Mouse (Mus musculus): ENCODE measurements around the gene Slfn8. TPM values are rescaled to one million over a fixed set of nuclear protein-coding genes. Genes with fewer than 3 reads are reported as not detected.
"Not testable (repeated sequence)": the region's sequence is repeated elsewhere in the genome, so short reads cannot be mapped to it uniquely, and the experiment has no call there.

The Slfn8 gene
- polyA plus RNA-seq, 1 experiment from 2014 or later, result 0.49 TPM

- H3K4me1 ChIP-seq (replicated peaks; ENCODE audit: control insufficient read depth, insufficient read depth, low read length); H3K9ac ChIP-seq (ENCODE audit: low read length); H3K27ac ChIP-seq (ENCODE audit: low read length); H3K4me3 ChIP-seq (ENCODE audit: low read length); ATAC-seq (ENCODE audit: low read depth); H3K4me2 ChIP-seq (ENCODE audit: low read depth, low read length); H3K27me3 ChIP-seq (ENCODE audit: control insufficient read depth, insufficient read depth, low read depth, low read length); H3K9me3 ChIP-seq (ENCODE audit: control insufficient read depth, low read length): not testable (repeated sequence)
- 81% methylated on average over 2 of the region's 2 CpGs for WGBS
- H3K36me3 ChIP-seq (ENCODE audit: control insufficient read depth, insufficient read depth, low read length), result peaks cover 22% of the 10 kb centered on the region
Measured at GRCm38 (mm10) chr11:82982409-82982808, 38.2 kb downstream of the Slfn8 start.

- WGBS, result 40% methylated on average over 5 of the region's 5 CpGs
- no peaks in the 10 kb centered on the region for H3K36me3 ChIP-seq (ENCODE audit: control insufficient read depth, insufficient read depth, low read length)
- H3K9ac ChIP-seq (ENCODE audit: low read length), result no peak overlapping the region
- no peak overlapping the region for H3K4me3 ChIP-seq (ENCODE audit: low read length)
- peaks cover 3% of the 10 kb centered on the region; the same call in 1 of the 2 replicates for H3K4me1 ChIP-seq (replicated peaks; ENCODE audit: control insufficient read depth, insufficient read depth, low read length)
- H3K27ac ChIP-seq (ENCODE audit: low read length), result no peak overlapping the region
- H3K27me3 ChIP-seq (ENCODE audit: control insufficient read depth, insufficient read depth, low read depth, low read length), result no peaks in the 10 kb centered on the region
- no peak overlapping the region for H3K4me2 ChIP-seq (ENCODE audit: low read depth, low read length)
- no peak for ATAC-seq (ENCODE audit: low read depth)
- H3K9me3 ChIP-seq (ENCODE audit: control insufficient read depth, low read length), result no peaks in the 10 kb centered on the region
Measured at GRCm38 (mm10) chr11:82973916-82974315, 46.7 kb downstream of the Slfn8 start.

GRCm38 (mm10) chr11:82971590-82971974 is 49.0 kb downstream of the Slfn8 start:
- WGBS, result 53% methylated on average over 8 of the region's 11 CpGs
- Histone ChIP-seq H3K4me2 (ENCODE audit: low read depth, low read length) (peak overlapping the region; percentile 53; the same call in 1 of the 2 replicates), H3K9ac (ENCODE audit: low read length) (no peak overlapping the region; the same call in 1 of the 2 replicates), H3K27ac (ENCODE audit: low read length) (no peak overlapping the region), H3K27me3 (ENCODE audit: control insufficient read depth, insufficient read depth, low read depth, low read length) (no peaks in the 10 kb centered on the region), H3K36me3 (ENCODE audit: control insufficient read depth, insufficient read depth, low read length) (no peaks in the 10 kb centered on the region), H3K9me3 (ENCODE audit: control insufficient read depth, low read length) (no peaks in the 10 kb centered on the region), H3K4me1 (replicated peaks; ENCODE audit: control insufficient read depth, insufficient read depth, low read length) (peaks cover 3% of the 10 kb centered on the region; the same call in 1 of the 2 replicates), H3K4me3 (ENCODE audit: low read length) (no peak overlapping the region; the same call in 1 of the 2 replicates)
- no peak for ATAC-seq (ENCODE audit: low read depth)

GRCm38 (mm10) chr11:82970712-82971589 is 49.7 kb downstream of the Slfn8 start:
- no peak overlapping the region for H3K27ac ChIP-seq (ENCODE audit: low read length)

GRCm38 (mm10) chr11:82962215-82962614 is 58.4 kb downstream of the Slfn8 start:
- Histone ChIP-seq H3K27ac (ENCODE audit: low read length) (no peak overlapping the region), H3K4me3 (ENCODE audit: low read length) (no peak overlapping the region), H3K9ac (ENCODE audit: low read length) (no peak overlapping the region), H3K27me3 (ENCODE audit: control insufficient read depth, insufficient read depth, low read depth, low read length) (no peaks in the 10 kb centered on the region), H3K4me2 (ENCODE audit: low read depth, low read length) (no peak overlapping the region), H3K36me3 (ENCODE audit: control insufficient read depth, insufficient read depth, low read length) (no peaks in the 10 kb centered on the region), H3K9me3 (ENCODE audit: control insufficient read depth, low read length) (no peaks in the 10 kb centered on the region), H3K4me1 (replicated peaks; ENCODE audit: control insufficient read depth, insufficient read depth, low read length) (no peaks in the 10 kb centered on the region)
- WGBS, result 55% methylated on average over 8 of the region's 8 CpGs
- ATAC-seq (ENCODE audit: low read depth), result no peak

More at GRCm38 (mm10) chr11:82970712-82971589, 49.7 kb downstream of the Slfn8 start:
- peak; percentile 71; the same call in 1 of the 2 replicates for ATAC-seq (ENCODE audit: low read depth)
- Histone ChIP-seq H3K4me2 (ENCODE audit: low read depth, low read length) (peak overlapping the region; percentile 53), H3K27me3 (ENCODE audit: control insufficient read depth, insufficient read depth, low read depth, low read length) (no peaks in the 10 kb centered on the region), H3K4me3 (ENCODE audit: low read length) (peak overlapping the region; percentile 20), H3K36me3 (ENCODE audit: control insufficient read depth, insufficient read depth, low read length) (no peaks in the 10 kb centered on the region), H3K9me3 (ENCODE audit: control insufficient read depth, low read length) (no peaks in the 10 kb centered on the region), H3K4me1 (replicated peaks; ENCODE audit: control insufficient read depth, insufficient read depth, low read length) (peaks cover 3% of the 10 kb centered on the region; the same call in 1 of the 2 replicates), H3K9ac (ENCODE audit: low read length) (peak overlapping the region; percentile 30)
- WGBS, result 7% methylated on average over 31 of the region's 31 CpGs

- Histone ChIP-seq H3K27me3 (ENCODE audit: control insufficient read depth, insufficient read depth, low read depth, low read length) (no peaks in the 10 kb centered on the region), H3K4me1 (replicated peaks; ENCODE audit: control insufficient read depth, insufficient read depth, low read length) (no peaks in the 10 kb centered on the region), H3K36me3 (ENCODE audit: control insufficient read depth, insufficient read depth, low read length) (no peaks in the 10 kb centered on the region), H3K4me2 (ENCODE audit: low read depth, low read length) (no peak overlapping the region), H3K27ac (ENCODE audit: low read length) (no peak overlapping the region), H3K4me3 (ENCODE audit: low read length) (no peak overlapping the region), H3K9me3 (ENCODE audit: control insufficient read depth, low read length) (no peaks in the 10 kb centered on the region), H3K9ac (ENCODE audit: low read length) (no peak overlapping the region)
- WGBS, result 43% methylated on average over 2 of the region's 2 CpGs
- ATAC-seq (ENCODE audit: low read depth), result no peak
Measured at GRCm38 (mm10) chr11:82961743-82962142, 58.9 kb downstream of the Slfn8 start.

- no peaks in the 10 kb centered on the region for H3K36me3 ChIP-seq (ENCODE audit: control insufficient read depth, insufficient read depth, low read length)
- H3K4me1 ChIP-seq (replicated peaks; ENCODE audit: control insufficient read depth, insufficient read depth, low read length), result no peaks in the 10 kb centered on the region
- H3K4me3 ChIP-seq (ENCODE audit: low read length), result no peak overlapping the region
- H3K4me2 ChIP-seq (ENCODE audit: low read depth, low read length), result no peak overlapping the region
- no peak for ATAC-seq (ENCODE audit: low read depth)
- H3K9me3 ChIP-seq (ENCODE audit: control insufficient read depth, low read length), result no peaks in the 10 kb centered on the region
- 9% methylated on average over 4 of the region's 4 CpGs for WGBS
- H3K27ac ChIP-seq (ENCODE audit: low read length), result no peak overlapping the region
- H3K9ac ChIP-seq (ENCODE audit: low read length), result no peak overlapping the region
- no peaks in the 10 kb centered on the region for H3K27me3 ChIP-seq (ENCODE audit: control insufficient read depth, insufficient read depth, low read depth, low read length)
Measured at GRCm38 (mm10) chr11:82959613-82960012, 61.0 kb downstream of the Slfn8 start.

- H3K4me3 ChIP-seq (ENCODE audit: low read length), result no peak overlapping the region
- ATAC-seq (ENCODE audit: low read depth), result no peak
- no peak overlapping the region for H3K27ac ChIP-seq (ENCODE audit: low read length)
- H3K4me2 ChIP-seq (ENCODE audit: low read depth, low read length), result no peak overlapping the region
- H3K4me1 ChIP-seq (replicated peaks; ENCODE audit: control insufficient read depth, insufficient read depth, low read length), result no peaks in the 10 kb centered on the region
- H3K36me3 ChIP-seq (ENCODE audit: control insufficient read depth, insufficient read depth, low read length), result no peaks in the 10 kb centered on the region
- 57% methylated on average over 10 of the region's 10 CpGs for WGBS
- no peaks in the 10 kb centered on the region for H3K9me3 ChIP-seq (ENCODE audit: control insufficient read depth, low read length)
- no peak overlapping the region for H3K9ac ChIP-seq (ENCODE audit: low read length)
- peaks cover 13% of the 10 kb centered on the region for H3K27me3 ChIP-seq (ENCODE audit: control insufficient read depth, insufficient read depth, low read depth, low read length)
Measured at GRCm38 (mm10) chr11:82956925-82957324, 63.7 kb downstream of the Slfn8 start.

- H3K27me3 ChIP-seq (ENCODE audit: control insufficient read depth, insufficient read depth, low read depth, low read length), result peaks cover 28% of the 10 kb centered on the region
- no peak for ATAC-seq (ENCODE audit: low read depth)
- H3K4me1 ChIP-seq (replicated peaks; ENCODE audit: control insufficient read depth, insufficient read depth, low read length), result no peaks in the 10 kb centered on the region
- H3K9ac ChIP-seq (ENCODE audit: low read length), result no peak overlapping the region
- no peak overlapping the region for H3K27ac ChIP-seq (ENCODE audit: low read length)
- H3K4me2 ChIP-seq (ENCODE audit: low read depth, low read length), result no peak overlapping the region
- no peaks in the 10 kb centered on the region for H3K36me3 ChIP-seq (ENCODE audit: control insufficient read depth, insufficient read depth, low read length)
- no peak overlapping the region for H3K4me3 ChIP-seq (ENCODE audit: low read length)
- no peaks in the 10 kb centered on the region for H3K9me3 ChIP-seq (ENCODE audit: control insufficient read depth, low read length)
- 68% methylated on average over 6 of the region's 6 CpGs for WGBS
Measured at GRCm38 (mm10) chr11:82954631-82955030, 66.0 kb downstream of the Slfn8 start.
